Mouse (Mus musculus) neural tube, embryonic 15.5 days (tissue): ENCODE results near the gene Slc35c1. TPM values are rescaled to one million over a fixed set of nuclear protein-coding genes. Genes with fewer than 3 reads are reported as not detected.
"Not testable (repeated sequence)": the region's sequence is repeated elsewhere in the genome, so short reads cannot be mapped to it uniquely, and the experiment has no call there.

Experiments
- ATAC-seq: fragments of 200-750 bp; cut with Nextera tagmentation; 2 replicates; pipeline ENCODE4 v1.8.0; 2017; ENCODE audit warnings: mild to moderate bottlenecking, moderate TSS enrichment, moderate library complexity; ENCODE audit not compliant: low FRiP score
- H3K27ac ChIP-seq: fragments of 300-500 bp; sonication (generic); replicated peaks from 2 replicates; pipeline ENCODE4 v1.5.1; 2015; ENCODE audit warnings: mild to moderate bottlenecking, inconsistent platforms
- H3K27me3 ChIP-seq: fragments of 300-500 bp; sonication (generic); replicated peaks from 2 replicates; pipeline ENCODE4 v1.6.1; 2015; ENCODE audit warnings: inconsistent platforms
- H3K36me3 ChIP-seq: fragments of 300-500 bp; sonication (generic); 2 replicates; pipeline ENCODE4 v1.6.1; 2015; ENCODE audit warnings: inconsistent platforms
- H3K4me1 ChIP-seq: fragments of 300-500 bp; sonication (generic); 2 replicates; pipeline ENCODE4 v1.6.1; 2015; ENCODE audit warnings: inconsistent platforms
- H3K4me2 ChIP-seq: fragments of 300-500 bp; sonication (generic); 2 replicates; pipeline ENCODE4 v1.6.1; 2015; ENCODE audit warnings: inconsistent platforms, mild to moderate bottlenecking, moderate library complexity
- H3K4me3 ChIP-seq: fragments of 300-500 bp; sonication (generic); replicated peaks from 2 replicates; pipeline ENCODE4 v1.5.1; 2015; ENCODE audit warnings: mild to moderate bottlenecking, inconsistent platforms
- H3K9ac ChIP-seq: fragments of 300-500 bp; sonication (generic); replicated peaks from 2 replicates; pipeline ENCODE4 v1.6.1; 2015; ENCODE audit warnings: mild to moderate bottlenecking, inconsistent platforms
- H3K9me3 ChIP-seq: fragments of 300-500 bp; sonication (generic); replicated peaks from 2 replicates; pipeline ENCODE4 v1.6.1; 2016; ENCODE audit warnings: inconsistent platforms
- WGBS: fragments of 180-500 bp; shearing (Covaris S2); methylation state at CpG from one replicate; pipeline ENCODE4 v1.1.7; 2015; ENCODE audit warnings: mixed read lengths; 5-methylcytosine and 5-hydroxymethylcytosine counted together
- polyA plus RNA-seq: library from polyadenylated mRNA; unstranded; fragments of >200 nt; fragmentation: Nextera tagmentation; extraction: Ambion mirVana; gene quantifications from 2 replicates; pipeline ENCODE4 v1.2.1, GENCODE M21; 2015

Gene Slc35c1
- polyA plus RNA-seq, 1 experiment from 2014 or later = 16.6 TPM

DNA sequence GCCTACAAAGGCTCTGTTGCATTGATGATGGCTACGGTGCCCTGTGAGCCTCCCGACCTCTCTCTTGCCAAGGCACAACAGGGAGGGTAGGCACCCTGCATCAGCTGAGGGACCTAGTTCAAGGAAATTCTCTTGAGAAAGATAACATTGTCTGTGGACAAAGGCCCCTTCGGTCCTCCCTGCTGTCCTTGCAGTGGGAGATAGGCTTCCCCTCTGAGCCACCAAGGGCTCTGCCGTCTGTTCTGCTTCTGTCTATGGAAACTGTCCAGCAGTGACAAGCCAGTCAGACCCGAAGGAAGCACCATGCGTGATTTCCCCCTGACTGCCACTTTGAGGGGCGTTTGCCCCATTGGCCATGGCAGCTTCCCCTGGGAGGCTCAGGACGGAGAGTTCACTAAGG is 27.5 kb upstream of the Slc35c1 start:
- H3K4me2 ChIP-seq = no peak overlapping the region
- peaks cover 39% of the 10 kb centered on the region for H3K4me1 ChIP-seq
- H3K9ac ChIP-seq = no peak overlapping the region
- H3K4me3 ChIP-seq = no peak overlapping the region
- no peak for ATAC-seq
- peaks cover 16% of the 10 kb centered on the region for H3K27me3 ChIP-seq
- H3K9me3 ChIP-seq = no peaks in the 10 kb centered on the region
- H3K27ac ChIP-seq = no peak overlapping the region
- WGBS = 83% methylated on average over 8 of the region's 8 CpGs
- no peaks in the 10 kb centered on the region for H3K36me3 ChIP-seq

DNA sequence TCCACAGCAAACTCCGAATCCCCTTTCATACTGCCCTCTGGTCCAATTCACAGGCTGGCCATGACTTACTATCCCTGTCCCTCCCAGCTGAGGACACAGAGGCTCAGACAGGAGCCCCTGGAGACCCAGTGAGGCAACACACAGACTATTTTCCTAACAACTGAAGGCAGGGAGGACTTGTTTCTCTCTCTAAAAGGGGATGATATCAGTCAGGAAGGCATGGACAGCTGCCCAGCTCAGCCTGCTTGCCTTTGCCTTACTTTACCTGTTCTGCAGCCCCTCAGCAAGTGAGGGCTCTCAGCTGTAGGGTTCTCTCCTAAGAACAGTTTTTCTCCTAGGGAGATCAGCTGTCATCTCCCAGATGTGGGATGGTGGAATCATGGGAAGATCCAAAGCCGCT is 26.6 kb upstream of the Slc35c1 start:
- no peak for ATAC-seq
- Histone ChIP-seq H3K4me3 (no peak overlapping the region), H3K27me3 (peaks cover 16% of the 10 kb centered on the region), H3K36me3 (no peaks in the 10 kb centered on the region), H3K27ac (no peak overlapping the region), H3K4me2 (no peak overlapping the region), H3K4me1 (peaks cover 35% of the 10 kb centered on the region), H3K9ac (no peak overlapping the region), H3K9me3 (no peaks in the 10 kb centered on the region)
- WGBS = 35% methylated on average over 2 of the region's 2 CpGs

DNA sequence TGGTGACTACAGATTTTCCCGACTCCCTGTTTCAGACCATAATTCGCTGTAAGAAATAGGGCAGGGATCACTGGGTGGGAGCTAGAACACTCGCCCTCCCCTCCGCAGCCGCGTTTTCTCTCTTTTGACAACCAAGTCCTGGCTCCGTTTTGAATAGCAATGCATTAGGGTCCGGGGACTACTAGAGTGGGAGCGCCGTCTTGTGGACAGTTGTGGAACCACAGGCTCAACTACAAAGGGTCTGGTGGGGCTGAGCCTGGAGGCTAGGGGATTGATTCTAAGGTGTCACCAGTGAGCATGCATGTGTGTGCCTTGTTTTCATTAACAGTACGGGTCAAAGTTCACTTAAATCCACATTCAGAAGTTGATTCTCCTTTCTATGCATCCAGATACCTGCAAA is 26.1 kb upstream of the Slc35c1 start:
- peak overlapping the region; percentile 43 for H3K4me2 ChIP-seq
- WGBS = 2% methylated on average over 11 of the region's 11 CpGs

DNA sequence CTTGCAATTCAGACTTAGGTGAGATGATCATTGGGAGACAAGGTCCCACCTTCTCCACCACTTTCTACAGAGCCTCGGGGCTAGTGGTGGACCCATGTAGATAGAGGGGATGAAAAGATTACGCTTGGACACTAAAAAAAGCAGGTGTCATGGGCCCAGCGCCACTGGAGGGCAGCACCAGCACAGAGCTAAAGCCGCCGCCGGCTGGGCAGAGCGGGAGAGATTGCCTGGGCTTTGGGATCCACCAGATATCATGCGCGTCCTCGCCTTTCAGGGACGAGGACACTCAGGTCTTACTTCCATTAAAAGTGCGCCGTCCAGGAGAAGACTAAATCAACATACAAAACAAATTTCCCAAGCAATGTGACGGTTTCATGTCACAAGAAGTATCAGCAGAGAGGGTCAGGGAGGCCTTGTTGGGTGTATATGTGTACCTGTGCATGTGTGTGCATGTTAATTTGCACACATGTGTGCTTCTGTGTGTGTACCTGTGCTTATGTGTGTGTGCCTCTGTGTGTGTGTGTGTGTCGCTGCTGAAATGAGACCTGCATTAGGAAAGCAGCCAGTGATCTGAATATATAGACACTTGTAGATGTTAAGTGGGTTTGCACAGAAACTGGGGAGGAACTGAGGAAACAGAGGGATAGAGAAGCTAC is 25.4 kb upstream of the Slc35c1 start:
- H3K4me1 ChIP-seq = peaks cover 33% of the 10 kb centered on the region
- H3K36me3 ChIP-seq = no peaks in the 10 kb centered on the region
- H3K4me2 ChIP-seq = peak overlapping the region; percentile 43; the same call in 1 of the 2 replicates
- H3K27ac ChIP-seq = no peak overlapping the region
- H3K4me3 ChIP-seq = no peak overlapping the region
- H3K9ac ChIP-seq = no peak overlapping the region
- 6% methylated on average over 15 of the region's 15 CpGs for WGBS
- H3K9me3 ChIP-seq = no peaks in the 10 kb centered on the region
- peaks cover 16% of the 10 kb centered on the region for H3K27me3 ChIP-seq
- ATAC-seq = peak; percentile 58; the same call in 1 of the 2 replicates

More for the DNA sequence above, 26.1 kb upstream of the Slc35c1 start:
- peak; percentile 73 for ATAC-seq
- H3K27ac ChIP-seq = no peak overlapping the region
- H3K4me1 ChIP-seq = peaks cover 33% of the 10 kb centered on the region
- H3K36me3 ChIP-seq = no peaks in the 10 kb centered on the region
- H3K27me3 ChIP-seq = peaks cover 16% of the 10 kb centered on the region
- H3K9me3 ChIP-seq = no peaks in the 10 kb centered on the region
- H3K9ac ChIP-seq = no peak overlapping the region
- no peak overlapping the region for H3K4me3 ChIP-seq

DNA sequence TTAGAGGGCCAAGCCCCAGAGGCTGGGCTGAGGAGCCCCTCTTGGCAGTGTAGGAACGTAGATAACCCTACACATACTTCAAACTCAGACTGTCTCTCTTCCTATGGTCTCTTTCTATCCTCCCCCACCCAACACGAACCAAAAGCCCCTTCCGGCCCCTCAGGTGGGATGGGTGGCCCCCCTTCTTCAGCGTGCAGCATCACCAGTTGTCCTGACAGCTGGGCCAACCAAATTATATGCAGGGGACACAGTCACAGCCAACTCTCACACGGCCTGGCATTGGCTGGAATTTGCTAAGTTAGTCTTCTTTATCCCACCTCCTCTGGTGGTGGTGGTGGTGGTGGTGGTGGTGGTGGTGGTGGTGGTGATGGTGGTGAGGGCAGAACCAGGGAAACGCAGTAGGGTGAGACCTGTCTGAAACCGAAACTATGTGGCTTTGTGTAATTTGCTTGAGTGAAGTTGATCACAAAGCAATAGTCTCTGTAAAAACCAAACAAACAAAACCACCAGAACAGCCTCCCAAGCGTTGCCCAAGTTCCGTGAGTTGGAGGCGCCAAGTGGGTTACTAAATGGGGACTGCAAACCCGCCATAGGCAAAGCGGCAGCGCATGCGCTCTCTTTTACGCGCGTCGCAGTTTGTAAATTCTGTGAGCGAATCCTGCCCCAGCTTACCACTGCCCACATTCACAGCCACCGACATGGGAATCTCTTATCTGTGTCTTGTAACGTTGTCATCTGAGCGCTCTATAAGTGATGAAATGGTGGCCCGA is 24.1 kb upstream of the Slc35c1 start:
- Histone ChIP-seq H3K27me3 (peaks cover 16% of the 10 kb centered on the region), H3K4me3 (0 out of 2 replicates have a peak overlapping the region, but pooled peaks have one; percentile 12), H3K36me3 (no peaks in the 10 kb centered on the region), H3K27ac (no peak overlapping the region), H3K4me1 (peaks cover 33% of the 10 kb centered on the region), H3K9ac (no peak overlapping the region), H3K4me2 (peak overlapping the region; percentile 49), H3K9me3 (no peaks in the 10 kb centered on the region)
- ATAC-seq = no peak
- 30% methylated on average over 23 of the region's 23 CpGs for WGBS

DNA sequence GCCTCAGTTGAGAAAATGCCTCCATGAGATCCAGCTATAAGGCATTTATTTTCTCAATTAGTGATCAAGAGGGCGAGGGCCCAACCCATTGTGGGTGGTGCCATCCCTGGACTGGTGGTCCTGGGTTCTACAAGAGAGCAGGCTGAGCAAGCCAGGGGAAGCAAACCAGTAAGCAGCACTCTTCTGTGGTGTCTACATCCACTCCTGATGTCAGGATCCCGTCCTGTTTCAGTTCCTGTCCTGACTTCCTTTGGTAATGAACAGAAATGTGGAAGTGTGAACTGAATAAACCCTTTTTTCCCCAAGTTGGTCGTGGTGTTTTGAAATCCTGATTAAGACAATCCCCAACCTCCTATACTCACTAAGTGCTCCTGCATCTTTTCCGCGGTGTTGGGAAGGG is 23.2 kb upstream of the Slc35c1 start:
- peaks cover 16% of the 10 kb centered on the region for H3K27me3 ChIP-seq
- no peak overlapping the region for H3K4me3 ChIP-seq
- WGBS = 51% methylated on average over 5 of the region's 5 CpGs
- no peak overlapping the region for H3K9ac ChIP-seq
- H3K27ac ChIP-seq = no peak overlapping the region
- peaks cover 33% of the 10 kb centered on the region for H3K4me1 ChIP-seq
- no peaks in the 10 kb centered on the region for H3K36me3 ChIP-seq
- no peak for ATAC-seq
- no peak overlapping the region for H3K4me2 ChIP-seq
- no peaks in the 10 kb centered on the region for H3K9me3 ChIP-seq

DNA sequence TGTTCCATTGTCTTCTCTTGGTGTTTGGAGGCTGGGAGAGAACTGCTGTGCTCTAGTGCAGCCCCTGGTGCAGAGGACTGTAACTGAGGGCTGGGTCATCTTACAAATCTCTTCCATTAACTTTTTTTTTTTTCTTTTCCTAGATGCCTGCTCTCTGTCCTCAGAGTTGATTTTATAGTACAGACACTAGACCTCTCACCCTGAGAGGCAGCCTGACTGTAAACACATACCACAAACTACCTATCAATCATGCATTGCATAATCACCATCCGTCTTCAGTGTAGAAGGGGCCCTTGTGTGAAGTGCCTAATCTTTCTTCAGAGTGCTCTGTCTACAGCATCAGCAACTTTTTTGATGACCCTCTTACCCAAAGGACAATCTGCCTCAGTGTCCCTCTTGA is 22.2 kb upstream of the Slc35c1 start:
- no peak overlapping the region for H3K9ac ChIP-seq
- no peaks in the 10 kb centered on the region for H3K9me3 ChIP-seq
- no peak overlapping the region for H3K4me3 ChIP-seq
- peaks cover 16% of the 10 kb centered on the region for H3K27me3 ChIP-seq
- ATAC-seq = no peak
- WGBS = 48% methylated on average over 1 of the region's 1 CpGs
- H3K4me2 ChIP-seq = no peak overlapping the region
- peaks cover 35% of the 10 kb centered on the region for H3K4me1 ChIP-seq
- H3K27ac ChIP-seq = no peak overlapping the region
- no peaks in the 10 kb centered on the region for H3K36me3 ChIP-seq

DNA sequence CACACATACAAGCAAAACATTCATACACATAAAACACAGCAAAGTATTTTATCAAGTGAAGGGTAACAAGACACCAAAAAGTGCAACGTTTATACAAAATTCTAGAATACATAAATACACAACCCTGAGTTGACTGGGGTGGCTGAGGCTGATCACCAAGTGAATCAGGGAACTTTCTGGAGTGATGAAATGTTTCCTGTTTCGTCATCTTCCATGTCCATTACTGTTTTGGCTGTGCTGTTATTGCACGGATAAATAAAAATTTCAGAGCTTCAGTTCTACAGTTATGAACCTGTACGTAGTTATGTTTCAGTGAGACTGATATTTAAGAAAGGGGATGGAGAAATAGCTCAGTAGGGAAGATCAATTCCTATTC is 18.0 kb upstream of the Slc35c1 start:
- no peaks in the 10 kb centered on the region for H3K36me3 ChIP-seq
- H3K4me2 ChIP-seq = no peak overlapping the region
- no peak overlapping the region for H3K9ac ChIP-seq
- H3K27ac ChIP-seq = no peak overlapping the region
- H3K4me3 ChIP-seq = no peak overlapping the region
- no peaks in the 10 kb centered on the region for H3K9me3 ChIP-seq
- WGBS = 91% methylated on average over 4 of the region's 4 CpGs
- H3K4me1 ChIP-seq = 0 out of 2 replicates have a peak, but pooled peaks cover 5% of the 10 kb centered on the region
- ATAC-seq = no peak
- H3K27me3 ChIP-seq = peaks cover 6% of the 10 kb centered on the region

DNA sequence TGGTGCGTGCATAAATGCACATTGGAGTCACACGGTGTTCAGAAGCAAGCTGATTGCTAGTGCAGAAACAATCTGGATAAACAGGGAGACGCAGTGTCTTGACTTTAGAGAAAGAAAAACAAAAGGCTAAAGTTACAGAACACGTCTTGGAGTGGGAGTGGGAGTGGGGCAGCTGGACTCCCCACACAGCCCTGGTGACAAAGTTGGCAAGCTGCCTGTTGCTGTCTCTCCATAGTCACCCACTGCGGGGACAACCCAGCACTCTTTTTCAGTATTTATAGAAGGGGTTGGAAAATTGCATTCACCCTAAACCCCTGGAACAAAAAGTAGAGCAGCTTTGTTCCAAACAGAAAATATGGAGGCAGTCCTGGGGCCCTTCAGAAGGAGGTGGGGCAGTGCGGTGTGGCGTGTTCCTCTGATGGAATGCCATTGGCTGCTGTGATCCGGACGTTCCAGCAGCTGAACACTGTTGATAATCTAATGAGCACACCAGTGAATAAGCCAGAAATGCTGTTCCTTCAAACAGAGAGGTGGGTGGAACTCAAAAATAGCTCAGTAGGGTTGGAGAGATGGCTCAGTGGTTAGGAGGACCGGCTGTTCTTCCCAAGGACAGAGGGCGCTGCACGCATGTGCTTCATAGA is 17.5 kb upstream of the Slc35c1 start:
- 63% methylated on average over 12 of the region's 12 CpGs for WGBS
- Histone ChIP-seq H3K4me3 (no peak overlapping the region), H3K4me2 (no peak overlapping the region), H3K36me3 (no peaks in the 10 kb centered on the region), H3K27me3 (peaks cover under 1% of the 10 kb centered on the region; the same call in 1 of the 2 replicates), H3K27ac (no peak overlapping the region), H3K9me3 (no peaks in the 10 kb centered on the region), H3K4me1 (0 out of 2 replicates have a peak, but pooled peaks cover 5% of the 10 kb centered on the region), H3K9ac (no peak overlapping the region)
- no peak for ATAC-seq

DNA sequence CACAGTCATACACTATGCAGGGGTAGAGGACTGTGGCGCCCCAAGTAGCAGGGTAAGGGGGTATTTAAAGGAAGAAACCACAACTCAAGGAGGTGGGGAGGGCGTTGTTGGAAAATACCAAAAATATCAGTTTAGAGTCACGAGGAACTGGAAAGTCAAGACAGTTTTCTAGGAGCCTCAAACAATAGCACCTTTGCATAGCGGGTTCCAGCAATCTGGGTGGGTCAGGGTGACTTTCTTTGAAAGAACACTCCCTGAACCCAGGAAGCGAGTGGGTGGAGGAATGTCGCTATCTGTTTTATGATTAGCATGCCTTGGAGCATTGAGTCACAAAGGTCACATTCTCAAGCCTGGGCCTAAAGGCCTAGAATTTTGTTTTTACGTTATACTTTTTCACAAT is 16.2 kb upstream of the Slc35c1 start:
- H3K4me1 ChIP-seq, ATAC-seq, H3K27me3 ChIP-seq, H3K9ac ChIP-seq, H3K36me3 ChIP-seq, H3K9me3 ChIP-seq, H3K4me2 ChIP-seq, H3K27ac ChIP-seq, H3K4me3 ChIP-seq: not testable (repeated sequence)
- 91% methylated on average over 7 of the region's 7 CpGs for WGBS

DNA sequence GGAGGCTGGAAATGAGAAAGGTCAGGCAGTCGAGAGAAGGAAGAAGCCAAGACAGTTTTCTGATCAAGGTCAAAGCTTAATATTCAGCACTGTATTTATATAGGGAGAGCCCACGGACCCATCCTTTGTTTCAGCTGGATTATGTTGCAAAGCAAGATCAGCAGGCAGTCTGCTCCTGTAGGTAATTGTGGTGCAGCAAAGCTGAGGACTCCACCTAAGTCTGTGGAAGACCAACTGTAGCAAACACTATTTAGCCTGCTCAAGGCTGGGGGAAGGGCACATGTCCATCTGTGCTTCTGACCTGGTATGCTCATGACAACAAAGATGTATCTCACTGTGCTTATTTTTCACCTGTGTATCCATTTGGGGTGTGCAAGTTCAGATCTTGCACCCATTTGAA is 15.4 kb upstream of the Slc35c1 start:
- Histone ChIP-seq H3K4me1 (0 out of 2 replicates have a peak, but pooled peaks cover 5% of the 10 kb centered on the region), H3K27me3 (no peaks in the 10 kb centered on the region), H3K4me3 (no peak overlapping the region), H3K9ac (no peak overlapping the region), H3K36me3 (no peaks in the 10 kb centered on the region), H3K9me3 (no peaks in the 10 kb centered on the region), H3K4me2 (no peak overlapping the region), H3K27ac (no peak overlapping the region)
- ATAC-seq = no peak
- WGBS = 77% methylated on average over 2 of the region's 2 CpGs

DNA sequence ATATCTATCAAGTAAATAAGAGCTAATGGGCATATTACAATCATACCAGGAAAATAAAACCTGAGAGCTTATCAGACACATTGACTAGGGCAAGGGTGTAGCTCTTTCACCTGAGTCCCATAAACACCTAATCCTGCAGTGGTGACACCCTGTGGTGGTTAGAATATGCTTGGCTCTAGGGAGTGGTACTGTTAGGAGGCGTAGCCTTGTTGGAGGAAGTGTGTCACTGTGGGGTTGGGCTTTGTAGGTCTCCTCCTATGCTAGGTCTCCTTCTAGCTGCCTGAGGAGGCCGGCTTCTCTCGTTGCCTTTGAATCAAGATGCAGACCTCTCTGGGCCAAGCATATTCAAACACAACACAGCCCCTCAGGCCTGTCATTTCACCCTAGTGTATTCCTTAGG is 14.6 kb upstream of the Slc35c1 start:
- Histone ChIP-seq H3K4me2 (no peak overlapping the region), H3K4me3 (no peak overlapping the region), H3K4me1 (0 out of 2 replicates have a peak, but pooled peaks cover 5% of the 10 kb centered on the region), H3K9ac (no peak overlapping the region), H3K27me3 (no peaks in the 10 kb centered on the region), H3K9me3 (no peaks in the 10 kb centered on the region), H3K27ac (no peak overlapping the region), H3K36me3 (no peaks in the 10 kb centered on the region)
- ATAC-seq = no peak
- 78% methylated on average over 3 of the region's 3 CpGs for WGBS
